Mouse (Mus musculus) heart, embryonic 12.5 days (tissue): ENCODE measurements around the gene A930009A15Rik. TPM values are rescaled to one million over a fixed set of nuclear protein-coding genes. Genes with fewer than 3 reads are reported as not detected.

Experiments used
- ATAC-seq: fragments of 200-750 bp; cut with Nextera tagmentation; 2 replicates; pipeline ENCODE4 v1.8.0; 2017; ENCODE audit warnings: moderate TSS enrichment, moderate library complexity; ENCODE audit not compliant: insufficient number of reproducible peaks, low FRiP score
- H3K27ac ChIP-seq: fragments of 300-500 bp; sonication (generic); 2 replicates; pipeline ENCODE4 v1.5.1; 2016; ENCODE audit warnings: mild to moderate bottlenecking, moderate library complexity; ENCODE audit not compliant: poor library complexity, severe bottlenecking
- H3K27me3 ChIP-seq: fragments of 300-500 bp; sonication (generic); replicated peaks from 2 replicates; pipeline ENCODE4 v1.6.1; 2016; ENCODE audit warnings: mild to moderate bottlenecking, moderate library complexity
- H3K36me3 ChIP-seq: fragments of 300-500 bp; sonication (generic); 2 replicates; pipeline ENCODE4 v1.6.1; 2016; ENCODE audit warnings: mild to moderate bottlenecking, moderate library complexity
- H3K4me1 ChIP-seq: fragments of 300-500 bp; sonication (generic); replicated peaks from 2 replicates; pipeline ENCODE4 v1.6.1; 2016; ENCODE audit warnings: mild to moderate bottlenecking
- H3K4me2 ChIP-seq: fragments of 300-500 bp; sonication (generic); 2 replicates; pipeline ENCODE4 v1.6.1; 2016; ENCODE audit warnings: mild to moderate bottlenecking, moderate library complexity
- H3K4me3 ChIP-seq: fragments of 300-500 bp; sonication (generic); 2 replicates; pipeline ENCODE4 v1.5.1; 2016; ENCODE audit warnings: mild to moderate bottlenecking
- H3K9ac ChIP-seq: fragments of 300-500 bp; sonication (generic); 2 replicates; pipeline ENCODE4 v1.6.1; 2016; ENCODE audit warnings: mild to moderate bottlenecking, moderate library complexity
- H3K9me3 ChIP-seq: fragments of 300-500 bp; sonication (generic); replicated peaks from 2 replicates; pipeline ENCODE4 v1.6.1; 2016; ENCODE audit warnings: mild to moderate bottlenecking, moderate library complexity
- WGBS: fragments of 180-500 bp; shearing (Covaris S2); methylation state at CpG from one replicate; pipeline ENCODE4 v1.1.7; 2016; 5-methylcytosine and 5-hydroxymethylcytosine counted together
- polyA plus RNA-seq: library from polyadenylated mRNA; unstranded; fragments of >200 nt; fragmentation: Nextera tagmentation; extraction: Ambion mirVana; gene quantifications from 2 replicates; pipeline ENCODE4 v1.2.1, GENCODE M21; 2016

Gene A930009A15Rik
- not detected in 2 replicates for polyA plus RNA-seq

GRCm38 (mm10) chr10:115569712-115570491 lies at the start of gene A930009A15Rik:
TSS of gene A930009A15Rik (plus strand) at chr10:115569986.
- no peak for ATAC-seq
- Histone ChIP-seq H3K9me3 (0 out of 2 replicates have a peak, but pooled peaks cover 2% of the 10 kb centered on the region), H3K9ac (no peak within 1 kb of the TSS), H3K4me1 (no peaks in the 10 kb centered on the region), H3K4me3 (no peak within 1 kb of the TSS), H3K4me2 (no peak within 1 kb of the TSS), H3K27me3 (no peaks in the 10 kb centered on the region), H3K36me3 (no peaks in the 10 kb centered on the region), H3K27ac (no peak within 1 kb of the TSS)
- 74% methylated on average over 15 of the region's 15 CpGs for WGBS

DNA sequence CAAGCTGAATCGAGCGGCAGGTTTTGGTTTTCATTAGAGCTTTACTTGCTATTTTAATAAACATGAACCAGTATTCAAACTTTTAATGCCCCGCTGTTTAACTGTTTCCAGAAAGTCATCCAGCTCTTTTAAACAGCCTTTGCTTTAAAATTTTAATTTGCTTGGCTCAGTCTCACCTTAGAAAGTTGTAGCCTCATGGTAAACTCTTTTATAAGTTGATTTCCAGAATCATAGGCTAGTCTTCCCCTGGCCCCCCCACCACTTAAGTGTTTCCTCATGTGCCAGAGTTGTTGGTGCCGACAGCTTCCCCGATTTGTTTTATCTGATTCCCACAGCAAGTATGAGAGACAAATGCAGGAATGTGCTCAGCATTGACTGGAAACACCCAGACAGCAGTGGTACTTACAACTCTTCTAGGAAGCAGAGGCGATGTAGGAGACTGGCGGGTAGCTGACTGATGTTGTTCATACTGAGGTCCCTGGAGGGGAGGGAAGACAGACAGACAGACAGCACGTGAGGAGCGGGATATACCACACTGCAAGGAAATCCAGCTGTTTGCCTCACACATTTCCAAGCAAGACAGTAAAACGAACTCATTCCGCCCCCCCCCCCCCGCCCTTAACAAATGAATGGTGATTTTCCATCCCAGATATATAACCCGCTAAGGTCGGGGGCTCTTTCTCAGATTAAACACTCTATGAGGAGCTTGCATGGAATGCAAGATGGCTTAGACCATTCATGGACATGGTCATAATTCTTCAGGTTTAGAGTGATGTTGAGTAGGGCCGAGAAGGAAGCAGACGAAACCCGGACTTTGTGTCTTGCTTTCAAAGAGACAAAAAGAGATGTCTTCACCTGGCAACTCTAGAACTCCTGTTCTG lies 49.3 kb upstream of the A930009A15Rik start:
- peaks cover 5% of the 10 kb centered on the region for H3K4me1 ChIP-seq
- no peaks in the 10 kb centered on the region for H3K9me3 ChIP-seq
- no peak overlapping the region for H3K4me2 ChIP-seq
- WGBS = 50% methylated on average over 17 of the region's 17 CpGs
- H3K4me3 ChIP-seq = no peak overlapping the region
- no peak overlapping the region for H3K27ac ChIP-seq
- no peak overlapping the region for H3K9ac ChIP-seq
- no peaks in the 10 kb centered on the region for H3K27me3 ChIP-seq
- ATAC-seq = no peak
- no peaks in the 10 kb centered on the region for H3K36me3 ChIP-seq

- no peak overlapping the region for H3K4me3 ChIP-seq
- H3K27ac ChIP-seq = no peak overlapping the region
- no peak overlapping the region for H3K4me2 ChIP-seq
- no peak for ATAC-seq
- H3K9me3 ChIP-seq = no peaks in the 10 kb centered on the region
- H3K4me1 ChIP-seq = peaks cover 5% of the 10 kb centered on the region
- H3K27me3 ChIP-seq = no peaks in the 10 kb centered on the region
- H3K36me3 ChIP-seq = no peaks in the 10 kb centered on the region
- H3K9ac ChIP-seq = no peak overlapping the region
- WGBS = 60% methylated on average over 4 of the region's 4 CpGs
Measured at GRCm38 (mm10) chr10:115521081-115521451, 48.7 kb upstream of the A930009A15Rik start.

GRCm38 (mm10) chr10:115528892-115529291 lies 40.9 kb upstream of the A930009A15Rik start:
- no peak for ATAC-seq
- no peak overlapping the region for H3K27ac ChIP-seq

DNA sequence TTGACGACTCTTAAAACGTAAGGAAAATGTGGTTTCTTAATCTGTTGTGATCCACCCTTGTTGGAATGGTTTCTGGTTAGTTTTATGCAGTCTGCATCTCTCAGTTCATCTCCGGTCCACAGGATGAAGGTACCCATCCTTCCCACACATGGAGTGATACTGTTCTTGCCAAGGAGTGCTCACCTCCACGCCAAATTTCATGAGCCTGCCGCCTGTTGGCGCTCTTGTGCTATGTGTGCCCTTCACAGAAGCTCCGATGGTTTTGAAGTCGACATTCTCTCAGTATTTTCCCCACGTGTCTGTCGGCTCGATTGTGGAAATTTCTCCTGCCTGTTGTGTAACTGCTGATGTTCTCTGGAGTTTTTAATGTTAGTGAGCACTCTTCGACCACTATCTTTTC lies 40.0 kb upstream of the A930009A15Rik start:
- H3K9ac ChIP-seq = no peak overlapping the region
- H3K4me2 ChIP-seq = no peak overlapping the region
- no peaks in the 10 kb centered on the region for H3K27me3 ChIP-seq
- H3K36me3 ChIP-seq = no peaks in the 10 kb centered on the region
- H3K27ac ChIP-seq = no peak overlapping the region
- ATAC-seq = no peak
- 77% methylated on average over 12 of the region's 12 CpGs for WGBS
- peaks cover 11% of the 10 kb centered on the region for H3K4me1 ChIP-seq
- no peak overlapping the region for H3K4me3 ChIP-seq
- no peaks in the 10 kb centered on the region for H3K9me3 ChIP-seq

More at GRCm38 (mm10) chr10:115528892-115529291, 40.9 kb upstream of the A930009A15Rik start:
- 49% methylated on average over 4 of the region's 4 CpGs for WGBS
- Histone ChIP-seq H3K4me2 (no peak overlapping the region), H3K27me3 (no peaks in the 10 kb centered on the region), H3K4me1 (peaks cover 11% of the 10 kb centered on the region), H3K36me3 (no peaks in the 10 kb centered on the region), H3K9ac (no peak overlapping the region), H3K9me3 (no peaks in the 10 kb centered on the region), H3K4me3 (no peak overlapping the region)

- ATAC-seq = peak; percentile 68; the same call in 1 of the 2 replicates
- Histone ChIP-seq H3K27ac (no peak overlapping the region), H3K4me3 (no peak overlapping the region), H3K9me3 (no peaks in the 10 kb centered on the region), H3K27me3 (no peaks in the 10 kb centered on the region), H3K36me3 (no peaks in the 10 kb centered on the region), H3K4me2 (peak overlapping the region; percentile 17; the same call in 1 of the 2 replicates), H3K9ac (no peak overlapping the region), H3K4me1 (peaks cover 11% of the 10 kb centered on the region)
- 5% methylated on average over 2 of the region's 2 CpGs for WGBS
Measured at GRCm38 (mm10) chr10:115530746-115531145, 39.0 kb upstream of the A930009A15Rik start.

GRCm38 (mm10) chr10:115542917-115543316 lies 26.9 kb upstream of the A930009A15Rik start:
- no peaks in the 10 kb centered on the region for H3K4me1 ChIP-seq
- WGBS = 78% methylated on average over 6 of the region's 6 CpGs
- H3K4me2 ChIP-seq = no peak overlapping the region
- no peak overlapping the region for H3K4me3 ChIP-seq
- H3K9me3 ChIP-seq = peaks cover 5% of the 10 kb centered on the region; the same call in 1 of the 2 replicates
- no peak overlapping the region for H3K27ac ChIP-seq
- H3K9ac ChIP-seq = no peak overlapping the region
- no peak for ATAC-seq
- H3K36me3 ChIP-seq = no peaks in the 10 kb centered on the region
- no peaks in the 10 kb centered on the region for H3K27me3 ChIP-seq

DNA sequence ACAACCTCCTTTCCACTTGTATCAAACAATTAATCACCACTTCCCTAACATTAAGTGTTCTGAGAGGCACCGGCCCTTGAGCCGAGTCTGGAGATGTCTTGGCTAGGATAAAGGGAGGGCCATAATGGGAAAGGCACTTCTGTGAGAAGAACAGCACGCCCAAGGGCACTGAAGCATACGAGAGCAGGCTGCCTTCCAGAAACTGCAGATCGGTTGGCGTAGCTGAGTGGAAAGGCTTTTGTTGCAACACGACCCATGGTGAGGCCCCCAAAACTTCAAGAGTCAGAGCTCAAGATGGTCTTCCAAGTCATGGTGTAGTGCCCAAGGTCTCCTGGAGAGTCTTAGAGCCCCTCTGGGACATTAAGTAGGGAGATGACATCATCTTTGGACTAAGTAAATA lies 19.5 kb upstream of the A930009A15Rik start:
- Histone ChIP-seq H3K27me3 (no peaks in the 10 kb centered on the region), H3K9me3 (no peaks in the 10 kb centered on the region), H3K36me3 (no peaks in the 10 kb centered on the region), H3K27ac (no peak overlapping the region), H3K9ac (no peak overlapping the region), H3K4me1 (no peaks in the 10 kb centered on the region), H3K4me2 (no peak overlapping the region), H3K4me3 (no peak overlapping the region)
- no peak for ATAC-seq
- WGBS = 81% methylated on average over 7 of the region's 7 CpGs

DNA sequence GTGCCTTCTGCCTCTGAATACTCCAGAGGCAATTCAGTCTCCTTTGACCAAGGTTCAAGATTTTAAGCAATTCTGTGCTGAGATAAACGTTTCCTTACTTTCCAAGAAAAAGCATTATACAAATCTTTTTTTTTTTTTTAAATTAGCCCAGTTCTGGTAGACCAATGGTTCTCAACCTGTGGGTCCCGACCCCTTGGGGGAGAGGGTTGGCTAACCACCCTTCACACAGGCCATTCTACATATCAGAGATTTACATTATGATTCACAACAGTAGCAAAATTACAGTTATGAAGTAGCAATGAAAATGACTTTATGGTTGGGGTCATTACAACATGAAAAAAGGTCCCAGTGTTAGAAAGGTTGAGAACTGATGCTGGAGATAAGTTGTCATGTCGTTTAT lies 18.7 kb upstream of the A930009A15Rik start:
- 59% methylated on average over 3 of the region's 3 CpGs for WGBS
- Histone ChIP-seq H3K27me3 (no peaks in the 10 kb centered on the region), H3K27ac (no peak overlapping the region), H3K4me2 (no peak overlapping the region), H3K36me3 (no peaks in the 10 kb centered on the region), H3K9ac (no peak overlapping the region), H3K9me3 (no peaks in the 10 kb centered on the region), H3K4me1 (no peaks in the 10 kb centered on the region), H3K4me3 (no peak overlapping the region)
- ATAC-seq = no peak

- Histone ChIP-seq H3K27ac (no peak overlapping the region), H3K27me3 (no peaks in the 10 kb centered on the region), H3K4me3 (no peak overlapping the region), H3K9ac (no peak overlapping the region), H3K4me2 (no peak overlapping the region), H3K4me1 (no peaks in the 10 kb centered on the region), H3K36me3 (no peaks in the 10 kb centered on the region), H3K9me3 (no peaks in the 10 kb centered on the region)
- no peak for ATAC-seq
- WGBS = 77% methylated on average over 11 of the region's 11 CpGs
Measured at GRCm38 (mm10) chr10:115553352-115554113, 16.3 kb upstream of the A930009A15Rik start.
